Mouse (Mus musculus) CD4-positive, CD25-positive, alpha-beta regulatory T cell, adult 2 months (primary cell): ENCODE measurements around the gene Gstp2.

ENCODE experiments used
- DNase-seq: peaks from one replicate; pipeline ENCODE4 v3.0.0-alpha.2; 2012; ENCODE audit warnings: low read depth, low spot score

Gene Gstp2

DNA sequence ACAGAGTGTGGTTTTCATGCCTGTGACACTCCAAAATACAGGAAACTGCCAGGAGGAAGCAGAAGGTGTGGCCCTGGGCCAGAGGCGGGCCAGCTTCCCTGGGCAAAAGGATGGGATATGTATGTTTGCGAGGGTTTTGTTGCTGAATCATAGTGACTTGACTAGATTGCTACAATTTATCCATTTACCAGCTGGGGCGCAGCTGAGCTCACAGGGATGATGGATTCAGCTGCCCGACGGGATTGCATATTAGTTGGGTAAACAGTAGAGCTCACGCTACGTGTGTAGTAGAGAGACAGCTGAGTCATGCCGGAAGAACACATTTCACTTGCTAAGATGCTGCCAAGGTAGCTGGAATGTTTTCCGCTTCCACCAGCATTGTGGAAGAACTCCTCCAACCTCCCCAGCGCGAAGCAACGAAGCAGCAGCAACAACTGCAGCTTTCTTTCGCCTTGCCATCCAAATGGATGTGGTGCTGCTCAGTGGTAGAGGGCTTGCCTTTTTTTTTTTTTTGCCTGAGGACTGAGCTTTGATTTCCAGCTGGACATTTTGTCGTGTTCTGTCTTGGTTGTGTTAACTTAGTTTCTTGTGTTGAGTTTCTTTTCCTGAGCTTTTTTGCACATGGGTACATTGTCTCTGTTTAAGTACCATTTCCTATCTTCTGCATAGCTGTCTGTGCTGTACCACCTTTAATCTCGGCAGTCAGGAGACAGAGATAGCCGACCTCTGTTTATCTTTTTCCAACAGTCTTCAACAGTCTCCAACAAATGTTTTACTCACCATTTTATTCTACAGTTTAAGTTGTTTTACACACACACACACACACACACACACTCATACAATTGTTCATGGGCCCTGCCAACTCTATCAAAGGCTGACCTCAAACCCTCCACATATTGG is at the start of gene Gstp2:
TSS of gene Gstp2 (minus strand) at position 58 of the 900 bp plus-strand sequence.
- DNase-seq = no peak

DNA sequence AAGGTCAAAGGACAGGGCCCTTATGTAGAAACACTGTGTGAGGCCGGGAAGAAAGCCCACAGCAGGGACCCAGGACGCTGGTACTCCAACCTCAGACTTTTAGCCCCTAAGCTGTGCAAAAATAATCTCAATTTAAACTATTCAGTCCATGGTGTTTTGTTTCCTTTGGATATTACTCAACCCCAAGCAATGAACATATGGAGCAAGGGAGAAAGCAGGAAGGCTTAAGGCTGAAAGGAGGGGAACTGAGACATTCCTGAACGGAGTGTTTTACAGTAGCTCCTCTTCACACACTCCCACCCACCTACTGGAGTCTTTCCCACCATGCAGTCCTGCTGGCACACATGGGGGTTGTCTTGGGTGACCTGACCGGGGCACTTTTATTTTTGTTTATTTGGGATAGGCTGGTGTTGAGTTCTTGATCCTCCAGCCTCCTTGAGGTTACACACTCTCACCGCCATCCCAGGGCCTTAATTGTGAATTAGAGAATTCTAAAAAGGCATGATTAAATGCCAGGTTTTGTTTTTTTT is 49.0 kb upstream of the Gstp2 start:
- no peak for DNase-seq

DNA sequence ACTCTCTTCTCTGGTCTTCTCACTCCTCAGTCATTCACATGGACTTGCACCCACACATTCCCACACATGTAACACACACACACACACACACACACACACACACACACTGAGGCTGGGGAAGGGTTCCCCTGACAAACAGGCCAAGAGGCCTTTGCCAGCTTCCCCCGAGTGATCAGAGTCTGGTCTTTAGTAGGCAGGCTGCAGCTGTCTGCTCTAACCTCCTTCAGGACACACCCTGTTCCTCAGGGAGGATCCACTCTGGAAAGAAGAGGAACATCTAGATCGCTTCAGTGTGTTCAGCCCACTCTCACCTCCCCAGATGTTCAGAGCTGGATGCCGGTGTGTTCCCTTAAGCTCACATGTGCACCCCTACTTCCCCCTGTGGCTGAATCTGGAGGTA is 48.5 kb upstream of the Gstp2 start:
- peak; percentile 11 for DNase-seq

DNA sequence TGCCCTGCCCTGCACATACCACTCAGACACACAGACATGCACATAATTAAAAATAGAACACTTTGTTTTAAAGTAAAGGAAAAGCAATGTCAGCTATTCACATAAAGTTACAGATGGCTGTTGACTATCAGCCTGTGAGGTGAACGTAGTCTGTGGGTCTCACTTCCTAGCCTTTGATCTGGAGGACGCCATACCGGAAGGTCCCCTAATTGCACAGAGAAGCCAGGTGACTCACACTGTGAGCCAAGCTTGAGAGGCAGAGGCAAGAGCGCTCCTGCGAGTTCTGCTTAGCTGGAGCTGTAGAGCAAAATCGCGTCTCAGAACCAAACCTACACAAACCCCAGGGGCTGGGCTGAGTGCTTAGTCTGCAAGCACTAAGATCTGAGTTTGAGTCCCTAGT is 47.9 kb upstream of the Gstp2 start:
- peak; percentile 79 for DNase-seq

DNA sequence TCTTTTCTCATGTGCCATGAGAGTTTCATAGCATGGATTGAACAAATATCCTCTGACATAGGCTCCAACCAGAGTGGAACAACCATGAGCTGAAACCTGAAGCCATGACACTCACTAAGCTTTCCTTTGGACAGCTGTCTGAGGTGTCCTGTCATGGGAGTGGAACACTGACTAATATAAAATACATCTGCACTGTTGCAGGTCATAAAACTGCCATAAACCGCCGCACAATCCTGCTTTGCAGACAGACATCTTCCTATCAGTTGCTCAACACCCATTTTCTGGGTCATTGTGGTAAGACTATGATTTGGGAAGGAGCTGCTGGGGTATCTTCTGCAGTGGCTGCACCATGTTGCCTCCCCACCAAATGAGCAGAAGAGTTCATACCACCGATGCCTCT is 46.9 kb upstream of the Gstp2 start:
- no peak for DNase-seq

DNA sequence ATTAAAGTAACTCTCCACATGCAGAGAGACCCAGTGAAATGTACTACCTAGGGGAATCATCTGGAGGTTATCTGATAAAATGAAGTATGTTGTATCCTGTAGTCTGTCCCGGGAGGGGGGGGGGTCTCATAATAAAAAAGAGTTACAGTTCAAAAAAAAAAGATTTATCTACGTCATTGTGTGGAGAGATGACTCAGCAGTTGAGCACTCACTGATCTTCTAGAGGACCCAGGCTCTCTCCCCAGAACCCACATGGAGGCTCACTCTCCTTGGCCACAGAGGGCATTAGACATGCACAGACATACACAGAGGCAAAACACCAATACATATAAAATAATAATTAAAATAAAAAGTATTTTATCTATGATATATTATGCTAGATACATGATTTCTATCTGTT is 45.6 kb upstream of the Gstp2 start:
- no peak for DNase-seq

DNA sequence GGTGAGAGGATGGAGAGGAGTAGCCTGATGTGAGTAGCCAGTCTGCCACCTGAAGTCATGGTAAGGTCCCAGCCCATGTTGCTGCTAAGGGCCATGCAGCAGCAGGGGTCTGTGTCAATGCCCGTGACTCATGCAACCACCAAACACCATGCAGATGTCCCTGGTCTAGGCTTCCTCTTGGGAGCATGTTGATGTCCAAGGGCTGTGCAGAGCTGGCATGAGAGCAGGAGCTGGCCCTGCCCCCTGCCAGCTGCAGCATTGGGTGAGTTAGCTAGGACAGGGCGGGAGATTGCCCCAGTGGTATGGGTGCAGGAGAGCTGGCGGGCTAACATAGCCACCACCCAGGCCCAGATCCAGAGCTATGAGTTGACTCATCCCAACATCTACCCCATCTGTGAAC is 44.6 kb upstream of the Gstp2 start:
- DNase-seq = no peak

DNA sequence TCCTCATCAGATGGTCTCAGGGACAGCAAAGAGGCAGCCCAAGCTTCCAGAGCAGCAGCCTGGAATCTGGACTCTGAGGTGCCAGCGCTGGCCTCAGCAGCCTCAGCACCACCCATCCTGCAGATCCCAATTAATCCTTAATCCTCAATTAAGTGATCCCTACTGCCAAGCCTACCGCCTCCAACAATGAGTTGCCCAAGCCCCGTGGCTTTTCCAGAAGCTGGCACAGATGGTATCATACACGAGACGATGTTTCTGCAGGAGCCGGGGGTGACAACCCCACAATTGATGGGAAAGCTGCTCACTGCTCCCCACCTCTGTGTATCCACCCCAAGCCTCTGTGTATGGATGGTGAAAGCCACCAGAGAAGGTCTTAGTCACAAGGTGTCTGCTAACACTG is 43.3 kb upstream of the Gstp2 start:
- no peak for DNase-seq

DNA sequence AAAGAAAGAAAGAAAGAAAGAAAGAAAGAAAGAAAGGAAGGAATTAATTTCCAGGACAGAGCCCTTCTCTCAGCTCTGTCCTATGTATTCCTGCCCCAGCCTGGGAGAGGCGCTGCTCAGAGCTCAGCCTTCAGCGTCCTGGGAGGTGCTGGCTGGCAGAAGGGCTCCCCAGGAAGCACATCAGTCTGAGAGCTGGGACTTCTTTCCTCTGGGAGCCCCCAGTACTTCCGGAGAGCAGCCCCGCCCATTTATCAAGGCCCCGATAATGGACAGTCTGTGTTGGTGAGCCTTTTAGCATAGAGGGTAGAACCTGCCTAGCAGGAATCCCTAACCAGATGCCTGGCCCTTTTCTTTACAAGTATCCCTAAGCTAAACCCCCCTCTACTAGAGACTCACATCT is 42.3 kb upstream of the Gstp2 start:
- DNase-seq = no peak

DNA sequence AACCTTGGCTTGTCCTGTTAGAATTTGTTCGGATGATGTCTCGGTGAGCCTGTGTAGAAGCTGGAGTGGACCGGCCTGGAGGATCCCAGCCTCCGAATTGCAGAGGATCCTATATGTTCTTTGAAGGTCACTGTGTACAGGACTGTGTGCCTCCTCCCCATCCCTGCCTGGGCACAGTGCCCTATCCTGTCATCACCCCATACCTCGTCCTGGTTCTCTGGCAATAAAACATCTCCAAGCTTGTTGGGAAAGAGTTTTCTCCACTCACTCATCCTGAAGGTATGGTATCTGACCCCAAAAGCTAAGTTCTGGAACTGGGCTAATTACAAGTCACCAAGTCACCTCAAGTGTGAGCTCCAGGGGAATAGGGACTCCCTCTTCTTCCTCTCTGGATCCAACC is 41.3 kb upstream of the Gstp2 start:
- no peak for DNase-seq

DNA sequence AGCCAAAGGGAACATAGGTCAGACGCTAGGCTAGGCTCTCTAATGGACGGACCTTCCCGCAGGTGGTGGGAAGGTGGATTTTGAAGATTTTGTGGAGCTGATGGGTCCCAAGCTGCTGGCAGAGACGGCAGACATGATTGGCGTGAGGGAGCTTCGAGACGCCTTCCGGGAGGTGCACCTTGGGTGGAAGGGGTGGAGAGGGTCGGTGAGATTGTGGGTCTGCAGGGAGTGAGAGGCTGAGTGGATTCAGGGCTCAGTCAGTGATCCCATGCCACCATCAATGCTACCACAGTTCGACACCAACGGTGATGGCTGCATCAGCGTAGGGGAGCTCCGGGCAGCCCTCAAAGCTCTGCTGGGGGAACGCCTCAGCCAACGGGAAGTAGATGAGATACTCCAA is 40.3 kb upstream of the Gstp2 start:
- no peak for DNase-seq

DNA sequence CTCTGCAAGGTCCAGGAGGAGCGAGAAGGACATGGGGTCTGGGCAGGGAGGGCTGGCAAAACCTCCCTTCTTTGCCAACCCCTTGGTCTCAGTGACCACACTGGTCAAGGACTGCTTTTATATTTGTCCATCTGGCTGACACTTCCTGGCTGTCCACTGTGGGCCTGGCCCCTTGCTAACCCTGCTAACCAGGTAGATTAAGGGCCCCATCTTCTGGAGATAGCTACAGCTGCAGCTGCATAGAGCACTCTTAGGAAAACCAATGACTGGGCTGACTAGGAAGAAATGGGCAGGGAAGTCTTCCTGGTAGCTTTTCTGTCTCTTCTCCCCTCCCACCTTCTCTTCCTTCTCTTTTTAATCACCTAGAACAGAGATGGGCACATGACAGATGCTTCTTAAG is 39.2 kb upstream of the Gstp2 start:
- no peak for DNase-seq

DNA sequence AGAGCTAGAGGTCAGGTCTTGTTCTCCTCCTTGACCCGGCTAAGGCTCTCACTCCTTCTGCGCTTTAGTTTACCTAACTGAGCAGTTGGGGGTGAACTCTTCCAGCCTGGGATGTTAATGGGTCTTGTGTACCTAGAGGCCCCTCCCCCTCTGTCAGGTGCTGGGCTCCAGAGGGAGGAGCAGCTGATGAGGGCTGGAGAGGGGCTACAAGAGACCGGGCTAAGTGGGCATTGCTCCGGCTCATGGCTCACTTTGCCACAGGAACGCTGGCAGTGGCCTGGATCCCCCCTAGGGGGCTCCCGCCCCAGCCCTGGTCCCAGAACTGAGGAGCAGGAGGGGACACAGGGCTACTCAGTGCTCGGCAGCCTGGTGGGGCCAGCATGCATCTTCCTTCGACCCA is 38.0 kb upstream of the Gstp2 start:
- no peak for DNase-seq

DNA sequence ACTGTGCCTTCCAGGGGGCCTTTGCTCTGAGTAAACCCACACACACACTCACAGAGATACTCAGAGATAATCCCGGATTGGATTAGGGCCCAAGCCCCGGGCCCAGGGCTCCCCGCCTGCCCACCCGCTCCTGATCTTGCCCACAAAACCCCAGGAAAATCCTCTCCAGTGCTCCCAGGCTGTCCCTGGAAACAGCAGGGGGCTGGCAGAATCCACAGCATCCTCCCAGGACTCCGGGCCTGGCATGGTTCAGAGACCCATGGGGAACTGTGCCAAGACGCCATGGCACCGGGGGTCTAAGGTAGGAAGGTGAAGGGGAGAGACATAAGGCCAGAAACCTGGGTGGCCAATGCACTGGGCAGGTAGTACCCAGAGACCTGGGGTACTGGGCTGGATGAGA is 37.5 kb upstream of the Gstp2 start:
- no peak for DNase-seq

DNA sequence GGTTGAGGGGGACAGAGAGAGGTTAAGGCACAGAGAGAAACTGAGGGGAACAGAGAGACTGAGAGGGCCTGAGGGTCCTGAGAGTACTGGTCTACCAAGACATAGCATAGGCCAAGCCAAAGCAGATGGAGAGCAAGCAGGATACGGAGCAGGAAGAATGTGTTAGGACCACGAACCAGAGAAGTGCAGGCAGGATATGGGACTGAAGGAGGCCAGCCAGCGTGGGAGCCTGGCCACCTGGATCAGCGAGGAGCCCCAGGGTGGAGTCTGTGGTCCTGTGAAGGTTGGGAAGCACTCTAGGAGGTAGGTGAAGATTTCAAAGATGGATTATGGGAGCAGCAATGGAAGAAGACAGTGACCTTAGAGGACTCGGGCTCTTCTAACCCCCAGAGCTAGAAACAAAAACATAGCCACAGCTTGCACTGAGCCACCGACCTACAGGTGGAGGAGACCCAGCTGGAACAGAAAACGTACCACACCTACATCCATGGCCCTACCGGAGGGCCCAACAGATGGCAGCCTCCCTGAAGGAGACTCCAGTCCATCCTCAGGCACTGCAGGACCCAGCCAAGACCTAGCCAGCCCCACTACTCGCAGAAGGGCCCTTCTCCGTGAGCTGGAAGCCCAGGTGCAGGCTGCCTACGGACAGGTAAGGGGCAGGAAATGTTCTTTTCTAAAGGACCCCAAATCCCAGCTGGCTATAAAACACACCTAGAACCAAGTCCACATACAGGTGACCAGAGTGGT is 36.6 kb upstream of the Gstp2 start:
- no peak for DNase-seq

DNA sequence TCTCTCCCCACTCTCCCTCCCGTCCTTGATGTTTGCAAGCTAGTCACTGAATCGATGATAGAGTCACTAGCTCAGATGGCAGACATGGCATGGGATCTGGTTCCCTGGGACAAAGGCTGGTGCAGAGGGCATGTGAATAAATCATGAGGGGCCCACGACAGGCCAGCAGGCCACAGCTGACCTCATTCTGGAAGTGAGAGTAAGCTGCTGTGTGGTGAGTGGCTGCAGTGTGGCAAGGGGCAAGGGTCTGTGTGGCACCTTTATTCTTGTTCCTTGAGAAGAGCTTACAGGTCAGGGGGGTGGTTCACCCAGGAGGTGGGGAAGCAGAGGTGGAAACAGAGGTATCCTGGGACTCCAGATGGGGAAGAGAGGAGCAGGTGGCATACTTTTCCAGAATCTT is 35.6 kb upstream of the Gstp2 start, which contains the start of gene Cabp2:
TSS of gene Cabp2 (plus strand) at position 185 of the 400 bp plus-strand sequence.
- DNase-seq = no peak

DNA sequence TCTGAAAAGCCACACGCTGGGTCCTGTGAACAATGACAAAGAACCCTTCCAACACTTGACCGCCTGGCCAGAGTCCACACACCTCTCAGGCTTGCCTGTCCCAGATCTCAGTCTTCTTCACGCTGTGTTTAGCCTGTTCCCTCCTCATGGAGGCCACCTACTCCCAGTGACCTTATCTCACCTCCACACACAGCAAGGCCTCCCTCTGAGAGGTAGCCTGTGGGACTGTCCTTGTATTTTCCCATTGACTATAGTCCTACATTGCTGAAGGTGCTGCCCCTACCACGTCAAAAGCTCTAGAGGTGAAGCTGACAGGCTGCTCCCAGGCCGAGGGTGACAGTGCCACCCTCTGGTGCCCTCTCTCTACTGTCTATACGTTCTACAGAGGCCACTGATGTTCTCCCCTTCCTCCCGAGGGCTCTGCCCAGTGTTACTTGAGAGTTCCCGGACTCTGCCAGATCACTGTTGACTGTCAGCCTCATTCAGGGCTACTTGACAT is 34.7 kb upstream of the Gstp2 start:
- peak; percentile 78 for DNase-seq

DNA sequence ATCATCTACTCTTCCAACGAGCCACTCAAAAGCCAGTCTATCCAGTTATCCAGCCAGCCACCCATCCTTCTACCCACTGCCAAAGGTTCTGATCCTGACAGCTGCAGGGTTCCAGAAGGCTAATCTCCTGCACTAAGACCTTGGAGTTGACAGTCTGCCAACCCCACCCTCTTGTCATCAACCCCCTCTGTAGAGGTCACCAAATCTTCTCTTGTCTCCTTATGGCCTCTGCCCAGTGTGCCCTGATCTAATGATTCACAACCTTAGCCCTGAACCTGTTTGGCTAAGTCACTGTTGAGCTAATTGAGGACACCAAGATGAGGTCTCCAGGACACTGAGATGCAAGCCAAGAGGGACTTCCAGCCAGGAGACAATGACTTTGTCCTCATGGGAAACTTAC is 33.8 kb upstream of the Gstp2 start:
- DNase-seq = no peak

DNA sequence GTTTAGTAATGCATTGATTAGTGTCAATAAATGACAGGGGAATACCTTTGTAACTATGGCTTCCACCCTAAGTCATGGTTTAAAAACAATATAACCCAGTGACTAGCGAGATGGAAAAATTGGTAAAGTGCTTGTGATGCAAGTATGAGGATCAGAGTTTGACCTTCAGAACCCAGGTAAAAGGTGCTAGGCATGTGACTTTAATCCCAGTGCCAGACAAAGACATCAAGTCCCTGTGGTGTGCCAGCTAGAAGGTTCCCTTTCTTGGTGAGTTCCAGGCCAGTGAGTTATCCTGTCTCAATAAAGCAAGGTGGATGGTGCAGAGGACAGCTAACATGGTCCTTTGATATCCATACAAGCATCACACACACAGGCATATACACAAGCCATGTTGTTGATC is 29.7 kb upstream of the Gstp2 start:
- DNase-seq = no peak

DNA sequence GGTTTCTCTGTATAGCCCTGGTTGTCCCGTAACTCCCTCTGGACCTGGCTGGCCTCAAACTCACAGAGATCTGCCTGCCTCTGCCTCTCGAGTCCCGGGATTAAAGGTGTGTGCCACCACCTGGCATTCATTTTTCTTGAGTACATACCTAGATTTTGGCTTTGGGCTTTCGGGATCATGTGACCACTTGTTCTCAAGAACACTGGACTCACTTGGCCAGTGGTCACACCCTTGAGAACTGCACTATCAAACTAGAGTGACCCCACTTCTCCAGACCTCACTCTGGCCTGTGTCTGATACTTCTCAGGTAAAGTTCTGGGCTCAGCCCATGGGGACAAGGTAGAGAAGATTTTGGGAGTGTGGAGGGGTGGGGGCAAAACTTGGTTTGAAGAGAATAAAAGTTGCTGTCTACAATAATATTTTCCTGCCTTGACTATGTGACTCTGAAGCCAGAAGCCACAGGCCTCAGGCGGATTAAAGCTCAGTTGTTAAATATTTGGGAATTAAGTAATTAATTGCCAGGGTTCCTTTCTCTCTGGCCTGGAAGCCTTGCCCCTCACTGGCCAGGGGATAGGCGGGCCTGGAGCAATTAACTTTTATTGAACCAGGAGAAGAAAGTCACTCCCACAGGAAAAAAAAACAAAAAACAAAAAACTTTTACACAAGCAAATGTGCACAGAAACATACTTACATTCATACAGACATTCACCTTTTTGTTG is 27.0 kb upstream of the Gstp2 start:
- no peak for DNase-seq

DNA sequence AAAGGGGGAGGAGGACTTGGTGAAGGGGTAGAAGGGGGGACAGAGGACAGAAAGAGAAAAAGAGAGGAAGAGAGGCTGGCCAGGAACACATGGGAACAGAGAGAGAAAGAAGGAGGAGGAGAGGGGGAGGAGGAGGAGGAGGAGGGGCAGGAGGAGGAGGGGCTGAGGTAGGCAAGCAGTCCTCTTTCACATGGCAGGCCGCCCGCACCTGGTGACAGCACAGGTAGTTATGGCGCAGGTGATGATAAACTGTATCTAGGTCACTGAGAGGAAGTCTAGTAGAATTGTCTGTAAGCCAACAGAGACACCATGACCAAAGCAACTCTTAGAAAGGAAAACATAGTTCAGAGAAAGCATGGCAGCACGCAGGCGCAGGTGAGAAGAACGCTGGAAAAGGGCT is 25.6 kb upstream of the Gstp2 start:
- no peak for DNase-seq

DNA sequence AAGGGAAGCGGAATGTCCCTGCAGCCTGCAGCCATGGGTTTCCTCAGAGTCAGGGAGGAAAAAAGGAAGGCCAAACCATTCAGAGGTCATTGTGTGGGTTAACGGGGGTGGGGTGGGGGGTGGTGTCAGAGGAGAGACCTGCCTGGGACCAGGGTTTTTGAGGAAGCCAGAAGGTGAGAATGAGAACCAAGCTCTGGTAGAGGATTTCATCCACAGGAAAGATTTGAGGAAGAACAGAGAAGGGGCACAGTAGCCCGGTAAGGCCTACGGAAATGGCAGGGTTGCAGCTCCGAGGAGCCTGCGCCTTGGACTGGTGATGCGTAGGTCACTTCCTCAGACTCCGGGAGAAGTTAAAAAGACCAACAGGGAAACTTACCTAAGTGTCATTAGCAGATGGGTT is 24.9 kb upstream of the Gstp2 start:
- DNase-seq = no peak
